Mouse (Mus musculus): ENCODE measurements around the gene Caprin2. TPM values are rescaled to one million over a fixed set of nuclear protein-coding genes. Genes with fewer than 3 reads are reported as not detected.

Gene Caprin2
- polyA plus RNA-seq, 1 experiment from 2014 or later = 13.8 TPM

DNA sequence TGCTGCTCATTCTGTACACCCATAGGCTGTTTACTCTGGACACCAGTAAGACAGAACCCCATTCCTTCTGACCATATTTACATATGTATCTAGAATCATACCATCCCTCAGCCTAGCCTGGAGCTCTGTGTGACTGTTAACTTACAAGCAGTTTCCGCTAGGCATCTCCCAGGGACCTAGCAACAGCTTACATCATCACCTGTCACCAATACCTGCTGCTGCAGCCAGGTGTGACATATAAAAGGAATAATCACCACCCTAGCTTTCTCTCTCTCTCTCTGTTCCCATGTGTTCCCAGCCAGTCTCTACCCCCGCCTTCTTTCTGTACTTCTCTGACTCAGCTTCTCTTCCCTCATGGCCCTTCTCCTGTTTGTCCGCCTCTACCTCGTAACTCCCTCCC lies 69.9 kb downstream of the Caprin2 start:
- no peak for ATAC-seq (ENCODE audit: low FRiP score)
- Histone ChIP-seq H3K27me3 (ENCODE audit: control insufficient read depth, insufficient read depth, low read length) (no peaks in the 10 kb centered on the region), H3K4me3 (ENCODE audit: low read depth, low read length) (no peak overlapping the region), H3K4me1 (ENCODE audit: control insufficient read depth, insufficient read depth, low read length) (peaks cover 9% of the 10 kb centered on the region), H3K27ac (ENCODE audit: low read depth, low read length) (no peak overlapping the region), H3K36me3 (ENCODE audit: control insufficient read depth, insufficient read depth, low read length) (no peaks in the 10 kb centered on the region), H3K9me3 (ENCODE audit: control insufficient read depth, low read length) (no peaks in the 10 kb centered on the region), H3K4me2 (no peak overlapping the region), H3K9ac (ENCODE audit: low read length) (no peak overlapping the region)
- 92% methylated on average over 4 of the region's 4 CpGs for WGBS
- peak; percentile 19 for DNase-seq (ENCODE audit: low spot score, missing footprints)

DNA sequence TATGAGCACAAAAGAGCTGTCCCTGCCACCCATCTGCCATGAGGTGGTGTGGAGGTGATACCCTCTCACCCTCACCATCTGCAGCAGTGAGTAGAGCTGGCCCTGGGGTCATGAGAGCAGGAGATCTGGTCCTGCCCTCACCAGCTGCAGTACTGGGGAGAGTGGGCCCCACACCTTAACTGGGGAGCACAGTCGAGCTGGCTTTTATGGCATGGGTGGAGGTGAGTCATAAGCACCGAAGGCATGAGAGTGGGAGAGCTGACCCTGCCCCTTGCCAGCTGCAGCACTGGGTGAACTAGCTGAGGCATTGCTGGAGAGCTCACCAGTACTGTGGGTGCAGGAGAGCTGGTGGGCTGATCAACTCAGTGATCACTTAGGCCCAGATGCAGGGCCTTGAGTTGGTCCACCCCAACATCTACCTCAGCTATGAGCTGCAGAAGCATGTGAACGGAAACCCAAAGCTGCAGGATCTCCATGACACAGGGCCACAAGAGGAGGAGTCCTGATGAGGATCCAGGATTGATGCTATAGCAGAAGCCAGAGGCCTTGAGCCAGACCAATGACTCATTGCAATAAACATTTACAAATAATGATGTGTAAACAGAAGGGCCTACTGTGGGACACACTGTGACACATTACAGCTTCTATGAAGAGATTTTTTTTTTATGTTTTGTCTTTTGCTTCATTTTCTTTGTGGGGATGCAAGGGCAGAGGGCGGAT lies 77.3 kb downstream of the Caprin2 start:
- ATAC-seq (ENCODE audit: low FRiP score) (no peak), DNase-seq (ENCODE audit: low spot score, missing footprints) (no peak)
- Histone ChIP-seq H3K27ac (ENCODE audit: low read depth, low read length) (no peak overlapping the region), H3K9me3 (ENCODE audit: control insufficient read depth, low read length) (no peaks in the 10 kb centered on the region), H3K9ac (ENCODE audit: low read length) (no peak overlapping the region), H3K36me3 (ENCODE audit: control insufficient read depth, insufficient read depth, low read length) (peaks cover 2% of the 10 kb centered on the region; the same call in 1 of the 2 replicates), H3K4me3 (ENCODE audit: low read depth, low read length) (no peak overlapping the region), H3K4me1 (ENCODE audit: control insufficient read depth, insufficient read depth, low read length) (no peaks in the 10 kb centered on the region), H3K4me2 (no peak overlapping the region), H3K27me3 (ENCODE audit: control insufficient read depth, insufficient read depth, low read length) (no peaks in the 10 kb centered on the region)
- WGBS = 94% methylated on average over 4 of the region's 4 CpGs

DNA sequence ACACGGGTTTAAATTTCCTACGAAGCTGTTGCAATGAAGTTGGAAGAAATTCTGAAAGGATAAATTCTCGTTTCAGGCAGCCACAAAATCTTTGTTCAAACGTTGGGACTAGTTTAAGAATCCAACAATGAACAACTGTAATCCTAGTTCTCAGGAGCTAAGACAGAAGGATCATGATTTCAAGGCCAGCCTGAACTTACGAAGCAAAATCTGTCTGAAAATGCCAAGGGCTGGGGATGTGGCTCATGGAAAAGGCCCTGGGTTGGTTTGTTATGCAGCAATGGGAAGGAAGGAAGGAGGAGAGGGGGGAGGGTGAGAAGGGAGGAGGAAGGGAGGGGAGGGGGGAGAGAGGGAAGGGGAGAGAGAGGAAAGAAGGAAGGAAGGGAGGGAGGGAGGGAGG lies 79.3 kb downstream of the Caprin2 start:
- WGBS = 88% methylated on average over 5 of the region's 5 CpGs
- no peaks in the 10 kb centered on the region for H3K27me3 ChIP-seq (ENCODE audit: control insufficient read depth, insufficient read depth, low read length)
- H3K27ac ChIP-seq (ENCODE audit: low read depth, low read length) = no peak overlapping the region
- H3K36me3 ChIP-seq (ENCODE audit: control insufficient read depth, insufficient read depth, low read length) = peaks cover 2% of the 10 kb centered on the region; the same call in 1 of the 2 replicates
- no peak overlapping the region for H3K4me3 ChIP-seq (ENCODE audit: low read depth, low read length)
- H3K4me2 ChIP-seq = no peak overlapping the region
- no peak overlapping the region for H3K9ac ChIP-seq (ENCODE audit: low read length)
- ATAC-seq (ENCODE audit: low FRiP score) (no peak), DNase-seq (ENCODE audit: low spot score, missing footprints) (no peak)
- no peaks in the 10 kb centered on the region for H3K9me3 ChIP-seq (ENCODE audit: control insufficient read depth, low read length)
- H3K4me1 ChIP-seq (ENCODE audit: control insufficient read depth, insufficient read depth, low read length) = no peaks in the 10 kb centered on the region

DNA sequence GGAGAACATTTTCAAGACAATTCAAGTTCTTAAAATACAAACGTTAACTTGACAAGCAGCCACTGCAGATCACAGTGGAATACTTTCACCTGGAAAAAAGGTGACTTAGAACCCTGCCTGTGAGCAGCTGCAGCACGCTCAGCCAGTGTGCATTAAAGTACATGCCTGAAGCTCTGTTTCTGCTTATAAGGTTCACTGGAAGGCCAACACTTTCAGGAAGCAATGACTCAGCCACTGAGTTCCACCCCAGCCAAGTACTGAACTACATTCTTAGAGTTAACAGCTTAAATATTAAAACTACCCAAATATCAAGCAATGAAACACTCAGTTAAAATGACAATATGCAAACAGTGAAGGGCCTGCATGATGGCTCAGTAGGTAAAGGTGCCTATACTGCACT lies 84.9 kb downstream of the Caprin2 start:
- Histone ChIP-seq H3K4me1 (ENCODE audit: control insufficient read depth, insufficient read depth, low read length) (no peaks in the 10 kb centered on the region), H3K4me2 (no peak overlapping the region), H3K36me3 (ENCODE audit: control insufficient read depth, insufficient read depth, low read length) (0 out of 2 replicates have a peak, but pooled peaks cover 6% of the 10 kb centered on the region), H3K9ac (ENCODE audit: low read length) (no peak overlapping the region), H3K9me3 (ENCODE audit: control insufficient read depth, low read length) (no peaks in the 10 kb centered on the region), H3K4me3 (ENCODE audit: low read depth, low read length) (no peak overlapping the region), H3K27ac (ENCODE audit: low read depth, low read length) (no peak overlapping the region), H3K27me3 (ENCODE audit: control insufficient read depth, insufficient read depth, low read length) (no peaks in the 10 kb centered on the region)
- no peak for DNase-seq (ENCODE audit: low spot score, missing footprints)
- ATAC-seq (ENCODE audit: low FRiP score) = no peak
- 87% methylated on average over 2 of the region's 2 CpGs for WGBS

DNA sequence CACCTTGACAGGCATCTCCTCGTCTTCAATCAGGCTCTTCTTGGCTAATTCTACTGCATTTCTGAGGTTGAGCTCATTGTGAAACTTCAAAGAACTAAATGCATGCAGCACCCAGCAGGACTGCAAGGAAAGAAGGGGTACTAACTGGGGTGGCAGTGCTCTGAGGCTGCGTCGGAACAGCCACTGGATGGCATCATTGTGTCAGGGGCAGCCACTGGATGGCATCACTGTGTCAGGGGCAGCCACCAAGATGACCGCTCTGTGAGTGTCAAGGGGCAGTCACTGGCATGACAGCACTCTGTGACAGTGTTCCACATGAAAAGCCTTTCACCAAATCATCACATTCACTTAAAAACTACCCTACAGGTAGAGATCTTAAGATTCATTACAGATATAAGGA lies 96.3 kb downstream of the Caprin2 start:
- ATAC-seq (ENCODE audit: low FRiP score) = no peak
- H3K9me3 ChIP-seq (ENCODE audit: control insufficient read depth, low read length) = no peaks in the 10 kb centered on the region
- peaks cover 10% of the 10 kb centered on the region; the same call in 1 of the 2 replicates for H3K36me3 ChIP-seq (ENCODE audit: control insufficient read depth, insufficient read depth, low read length)
- H3K4me3 ChIP-seq (ENCODE audit: low read depth, low read length) = no peak overlapping the region
- no peaks in the 10 kb centered on the region for H3K27me3 ChIP-seq (ENCODE audit: control insufficient read depth, insufficient read depth, low read length)
- H3K4me2 ChIP-seq = no peak overlapping the region
- H3K4me1 ChIP-seq (ENCODE audit: control insufficient read depth, insufficient read depth, low read length) = no peaks in the 10 kb centered on the region
- DNase-seq (ENCODE audit: low spot score, missing footprints) = no peak
- H3K9ac ChIP-seq (ENCODE audit: low read length) = no peak overlapping the region
- no peak overlapping the region for H3K27ac ChIP-seq (ENCODE audit: low read depth, low read length)
- WGBS = 85% methylated on average over 4 of the region's 4 CpGs

DNA sequence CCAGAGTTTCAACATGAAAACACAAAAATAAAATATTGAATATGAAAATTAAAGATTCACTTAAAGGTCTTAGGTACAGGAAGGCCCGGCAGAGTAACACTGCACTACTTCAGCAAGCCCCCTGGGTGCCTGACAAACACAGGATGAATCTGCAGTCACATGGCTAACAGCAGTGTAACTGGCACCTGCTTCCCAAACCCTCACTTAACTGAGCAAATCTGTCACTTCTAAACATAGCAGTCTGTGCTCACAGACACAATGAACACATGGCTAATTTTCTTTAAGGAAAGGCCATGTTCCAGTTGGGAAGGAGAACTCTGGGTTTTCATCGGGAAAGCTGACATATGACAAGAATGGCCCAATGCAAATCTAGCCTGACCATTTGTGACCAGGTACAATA lies 100.9 kb downstream of the Caprin2 start:
- Histone ChIP-seq H3K36me3 (ENCODE audit: control insufficient read depth, insufficient read depth, low read length) (peaks cover 7% of the 10 kb centered on the region; the same call in 1 of the 2 replicates), H3K4me2 (no peak overlapping the region), H3K9ac (ENCODE audit: low read length) (no peak overlapping the region), H3K27ac (ENCODE audit: low read depth, low read length) (no peak overlapping the region), H3K4me3 (ENCODE audit: low read depth, low read length) (no peak overlapping the region), H3K4me1 (ENCODE audit: control insufficient read depth, insufficient read depth, low read length) (no peaks in the 10 kb centered on the region), H3K27me3 (ENCODE audit: control insufficient read depth, insufficient read depth, low read length) (no peaks in the 10 kb centered on the region), H3K9me3 (ENCODE audit: control insufficient read depth, low read length) (no peaks in the 10 kb centered on the region)
- WGBS = 88% methylated on average over 2 of the region's 2 CpGs
- DNase-seq (ENCODE audit: low spot score, missing footprints) (no peak), ATAC-seq (ENCODE audit: low FRiP score) (no peak)

Other genes starting within 250 kb of the Caprin2 start
- 25.5 and 27.9 TPM in 2 replicates for gene Ipo8, start 64.8 kb downstream of the Caprin2 start, polyA plus RNA-seq (2014; fragmentation: Nextera tagmentation; extraction: Ambion mirVana)
- 313 and 341 TPM in 2 replicates for gene Sinhcaf, start 50.2 kb upstream of the Caprin2 start, polyA plus RNA-seq (2014; fragmentation: Nextera tagmentation; extraction: Ambion mirVana)
- 17.0 and 17.7 TPM in 2 replicates for gene Dennd5b, start 205.4 kb upstream of the Caprin2 start, polyA plus RNA-seq (2014; fragmentation: Nextera tagmentation; extraction: Ambion mirVana)
- gene Gm10203, start 233.9 kb upstream of the Caprin2 start, polyA plus RNA-seq (2014; fragmentation: Nextera tagmentation; extraction: Ambion mirVana) = not detected in 2 replicates
- gene Etfbkmt, start 243.6 kb upstream of the Caprin2 start, polyA plus RNA-seq (2014; fragmentation: Nextera tagmentation; extraction: Ambion mirVana) = 8.0 and 8.6 TPM in 2 replicates

Data from midbrain, embryonic 11.5 days (tissue).